Mouse (Mus musculus) ES-Bruce4 (cell line): ENCODE results near the gene Ephb1. TPM values are rescaled to one million over a fixed set of nuclear protein-coding genes. Genes with fewer than 3 reads are reported as not detected.

Experiments used
- H3K27ac ChIP-seq: 2 replicates; pipeline ENCODE4 v1.5.1; 2012; ENCODE audit warnings: low read length, inconsistent platforms; ENCODE audit not compliant: insufficient read depth
- H3K27me3 ChIP-seq: 2 replicates; pipeline ENCODE4 v1.6.1; 2012; ENCODE audit warnings: mild to moderate bottlenecking, low read length, inconsistent platforms; ENCODE audit not compliant: control insufficient read depth, poor library complexity, insufficient read depth, severe bottlenecking
- H3K36me3 ChIP-seq: 2 replicates; pipeline ENCODE4 v1.6.1; 2012; ENCODE audit warnings: inconsistent platforms, mild to moderate bottlenecking, low read length, moderate library complexity; ENCODE audit not compliant: control insufficient read depth, poor library complexity, insufficient read depth, severe bottlenecking
- H3K4me1 ChIP-seq: one replicate; pipeline ENCODE4 v1.8.1; 2011; ENCODE audit warnings: low read length; ENCODE audit not compliant: control insufficient read depth, insufficient read depth
- H3K4me3 ChIP-seq: 2 replicates; pipeline ENCODE4 v1.5.1; 2011; ENCODE audit warnings: low read depth, mild to moderate bottlenecking, low read length
- H3K9ac ChIP-seq: 2 replicates; pipeline ENCODE4 v1.6.1; 2012; ENCODE audit warnings: low read depth, mild to moderate bottlenecking, inconsistent platforms; ENCODE audit not compliant: poor library complexity, severe bottlenecking
- H3K9me3 ChIP-seq: replicated peaks from 2 replicates; pipeline ENCODE4 v1.6.1; 2012; ENCODE audit warnings: mild to moderate bottlenecking, low read length, inconsistent platforms; ENCODE audit not compliant: control insufficient read depth, poor library complexity, insufficient read depth, severe bottlenecking
- CTCF ChIP-seq: IDR thresholded peaks from one replicate; pipeline ENCODE4 v1.8.1; 2011; ENCODE audit warnings: low read depth, low read length
- EP300 ChIP-seq: IDR thresholded peaks from 2 replicates; pipeline ENCODE4 v1.6.1; 2011; ENCODE audit warnings: low read depth, low read length; ENCODE audit not compliant: insufficient read depth
- POLR2A ChIP-seq: IDR thresholded peaks from one replicate; pipeline ENCODE4 v1.8.1; 2011; ENCODE audit warnings: low read length; ENCODE audit not compliant: insufficient read depth
- polyA plus RNA-seq: library from polyadenylated mRNA; stranded (reverse); fragments of >200 nt; gene quantifications from 2 replicates; pipeline ENCODE4 v1.2.4, GENCODE M21; 2011; ENCODE audit warnings: low read depth; ENCODE audit not compliant: missing spikeins, insufficient read depth, insufficient read length

Gene Ephb1
- polyA plus RNA-seq, 1 experiment, result 0.52 TPM

GRCm38 (mm10) chr9:102367796-102368195, 13.3 kb upstream of the Ephb1 start:
- no peaks in the 10 kb centered on the region for H3K27me3 ChIP-seq
- no peaks in the 10 kb centered on the region for H3K4me1 ChIP-seq
- no peak overlapping the region for H3K27ac ChIP-seq
- TF ChIP-seq EP300, result no peak
- no peak for TF ChIP-seq CTCF
- TF ChIP-seq POLR2A, result no peak
- H3K9ac ChIP-seq, result no peak overlapping the region
- no peaks in the 10 kb centered on the region for H3K9me3 ChIP-seq
- H3K4me3 ChIP-seq, result no peak overlapping the region
- no peaks in the 10 kb centered on the region for H3K36me3 ChIP-seq

GRCm38 (mm10) chr9:102365536-102365935, 11.0 kb upstream of the Ephb1 start:
- Histone ChIP-seq H3K4me3 (no peak overlapping the region), H3K4me1 (no peaks in the 10 kb centered on the region), H3K9me3 (no peaks in the 10 kb centered on the region), H3K27me3 (no peaks in the 10 kb centered on the region), H3K36me3 (no peaks in the 10 kb centered on the region), H3K27ac (no peak overlapping the region), H3K9ac (no peak overlapping the region)
- no peak for TF ChIP-seq POLR2A
- no peak for TF ChIP-seq EP300
- TF ChIP-seq CTCF, result no peak

- H3K27me3 ChIP-seq, result no peaks in the 10 kb centered on the region
- no peaks in the 10 kb centered on the region for H3K9me3 ChIP-seq
- no peaks in the 10 kb centered on the region for H3K36me3 ChIP-seq
- H3K9ac ChIP-seq, result no peak overlapping the region
- no peaks in the 10 kb centered on the region for H3K4me1 ChIP-seq
- H3K4me3 ChIP-seq, result no peak overlapping the region
- TF ChIP-seq POLR2A, result no peak
- no peak for TF ChIP-seq EP300
- TF ChIP-seq CTCF, result no peak
- H3K27ac ChIP-seq, result no peak overlapping the region
These were observed 4.8 kb upstream of the Ephb1 start for GRCm38 (mm10) chr9:102359311-102359710.

- no peak overlapping the region for H3K4me3 ChIP-seq
- H3K9me3 ChIP-seq, result no peaks in the 10 kb centered on the region
- H3K27me3 ChIP-seq, result no peaks in the 10 kb centered on the region
- no peak overlapping the region for H3K9ac ChIP-seq
- TF ChIP-seq POLR2A, result no peak
- TF ChIP-seq CTCF, result no peak
- no peak overlapping the region for H3K27ac ChIP-seq
- no peaks in the 10 kb centered on the region for H3K36me3 ChIP-seq
- H3K4me1 ChIP-seq, result no peaks in the 10 kb centered on the region
These were observed 4.2 kb upstream of the Ephb1 start for GRCm38 (mm10) chr9:102358711-102359110.

- H3K4me3 ChIP-seq, result no peak overlapping the region
- 0 out of 2 replicates have a peak, but pooled peaks cover 2% of the 10 kb centered on the region for H3K27me3 ChIP-seq
- H3K9ac ChIP-seq, result no peak overlapping the region
- no peaks in the 10 kb centered on the region for H3K4me1 ChIP-seq
- TF ChIP-seq EP300 (no peak), POLR2A (no peak), CTCF (no peak)
- H3K27ac ChIP-seq, result no peak overlapping the region
- no peaks in the 10 kb centered on the region for H3K36me3 ChIP-seq
- no peaks in the 10 kb centered on the region for H3K9me3 ChIP-seq
These were observed 3.5 kb upstream of the Ephb1 start for GRCm38 (mm10) chr9:102358011-102358410.

- Histone ChIP-seq H3K9me3 (no peaks in the 10 kb centered on the region), H3K27me3 (peaks cover 7% of the 10 kb centered on the region), H3K9ac (no peak overlapping the region), H3K4me1 (no peaks in the 10 kb centered on the region), H3K36me3 (no peaks in the 10 kb centered on the region), H3K27ac (no peak overlapping the region), H3K4me3 (no peak overlapping the region)
- TF ChIP-seq POLR2A (no peak), EP300 (no peak), CTCF (no peak)
These were observed 2.0 kb upstream of the Ephb1 start for GRCm38 (mm10) chr9:102356516-102356915.
